Mouse (Mus musculus) C2C12 (cell line): Measurements from ENCODE around the gene Amdhd1.

Experiments
- CEBPB ChIP-seq: IDR thresholded peaks from one replicate; pipeline ENCODE4 v1.6.1; 2011; ENCODE audit warnings: low read depth, mild to moderate bottlenecking, control low read depth, moderate library complexity
- CTCF ChIP-seq: IDR thresholded peaks from one replicate; pipeline ENCODE4 v1.5.1; 2011; ENCODE audit not compliant: control insufficient read depth, insufficient read depth, insufficient read length
- FOSL1 ChIP-seq: IDR thresholded peaks from one replicate; pipeline ENCODE4 v1.8.0; 2011; ENCODE audit warnings: mild to moderate bottlenecking, low read length; ENCODE audit not compliant: poor library complexity, insufficient read depth, severe bottlenecking
- MAX ChIP-seq: IDR thresholded peaks from one replicate; pipeline ENCODE4 v1.6.1; 2011; ENCODE audit warnings: mild to moderate bottlenecking, control low read depth
- MYOD1 ChIP-seq: IDR thresholded peaks from one replicate; pipeline ENCODE4 v1.6.1; 2011; ENCODE audit warnings: low read depth; ENCODE audit not compliant: control insufficient read depth, insufficient read length
- MYOG ChIP-seq: IDR thresholded peaks from one replicate; pipeline ENCODE4 v1.6.1; 2011; ENCODE audit not compliant: control insufficient read depth, insufficient read length; ENCODE audit errors: extremely low read depth
- USF1 ChIP-seq: IDR thresholded peaks from one replicate; pipeline ENCODE4 v1.6.1; 2011; ENCODE audit warnings: low read depth, mild to moderate bottlenecking, control low read depth, moderate library complexity

DNA sequence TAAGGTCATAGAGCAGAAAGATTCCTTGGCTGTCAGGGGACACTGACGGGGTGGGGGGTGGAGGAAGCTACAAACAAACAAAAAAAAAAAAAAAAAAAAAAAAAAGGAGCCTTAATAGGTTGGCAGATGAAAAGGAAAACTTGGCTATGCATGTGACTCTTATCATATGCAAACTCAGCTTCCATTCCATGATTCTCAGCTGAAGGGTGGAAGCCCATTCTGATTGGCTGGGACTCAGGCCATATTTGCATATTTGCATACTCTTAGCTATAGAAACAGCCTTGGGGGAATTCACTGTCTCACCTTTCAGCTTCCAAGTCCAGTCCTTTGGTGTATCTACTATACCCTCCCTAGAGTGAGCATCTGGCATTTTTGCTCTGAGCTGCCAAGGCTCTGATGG lies 24.4 kb downstream of the Amdhd1 start:
- TF ChIP-seq CTCF (no peak), MYOG (no peak), FOSL1 (no peak), MYOD1 (no peak), CEBPB (no peak), MAX (no peak), USF1 (no peak)
